Comparison of ENCODE assay signal across 7 mouse cellular contexts in the genomic region with DNA sequence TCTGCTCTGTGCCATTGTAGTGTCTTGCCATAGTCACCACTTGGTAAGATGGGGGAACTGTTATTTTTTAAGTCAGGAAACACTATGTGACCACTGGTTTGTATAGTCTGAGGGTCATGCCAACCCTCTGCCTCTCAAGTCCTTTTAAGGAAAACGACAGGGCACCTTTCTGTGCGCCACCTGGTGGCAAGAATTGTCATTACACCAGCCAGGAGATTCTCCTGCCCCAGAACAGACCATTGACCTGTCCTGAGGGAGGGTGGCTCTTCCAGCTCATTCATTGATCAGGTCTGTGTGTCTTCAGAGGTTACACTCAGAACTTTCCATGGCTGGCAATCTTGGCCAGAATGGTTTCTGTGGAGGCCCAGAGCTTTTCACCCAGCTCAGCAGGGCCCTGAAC.
DNase-seq lines count a peak whose midpoint lies in the region; TF ChIP-seq lines count a peak whose summit lies in the region.

No protein-coding gene starts in this region.

- no peaks in the 10 kb centered on the region for H3K9me3 ChIP-seq in ES-E14 (ENCODE audit: control insufficient read depth, insufficient read depth, low read depth, low read length)

- in situ Hi-C loops in ES-E14 (cut with MboI; ENCODE audit: low sequenced_read_pairs in 2 of 2, unreplicated experiment in 2 of 2) = loop anchor here (10.0 to 25.0 kb wide), 2 partner anchors 286 to 298 kb away; a partner anchor contains a TSS

- peak; percentile 81 for TF ChIP-seq CTCF in gastrocnemius, adult 2 months (IDR thresholded peaks at IDR 0.05)

- intact Hi-C loops in gastrocnemius, adult 2 months (cut with DNase I) = loop anchor here (1.0 to 10.0 kb wide), 2 partner anchors 218 to 295 kb away; no protein-coding TSS in a partner anchor

- H3K27ac ChIP-seq in ES-E14 (ENCODE audit: insufficient read depth, low read depth, low read length, poor library complexity, severe bottlenecking) = no peak overlapping the region
- no peak overlapping the region for H3K27ac ChIP-seq in gastrocnemius, adult 2 months

- H3K9ac ChIP-seq in ES-E14 (ENCODE audit: insufficient read depth, low read depth, low read length, poor library complexity, severe bottlenecking) = no peak overlapping the region

- no peaks in the 10 kb centered on the region for H3K4me1 ChIP-seq in ES-E14 (ENCODE audit: control insufficient read depth in 2 of 2, insufficient read depth in 2 of 2, low read length in 2 of 2, poor library complexity in 1 of 2)

- no peaks in the 10 kb centered on the region for H3K36me3 ChIP-seq in ES-E14 (ENCODE audit: control insufficient read depth, insufficient read depth, low read length, poor library complexity, severe bottlenecking)

- no peak overlapping the region for H3K4me3 ChIP-seq in ES-E14 (ENCODE audit: insufficient read depth in 1 of 2, low read depth in 1 of 2, low read length in 2 of 2, poor library complexity in 1 of 2, severe bottlenecking in 1 of 2)
- H3K4me3 ChIP-seq in gastrocnemius, adult 2 months = no peak overlapping the region

- peak; percentile 61 to 62 for DNase-seq in B cell, adult 2 months
- DNase-seq in ES-E14 (ENCODE audit: low read depth, low spot score) = peak; percentile 70
- peak; percentile 16 for DNase-seq in cerebellum, adult 9-10 months
- DNase-seq in gastrocnemius, adult 2 months = peak; percentile 66
- peak; percentile 4 for DNase-seq in large intestine, adult 2 months (ENCODE audit: low read depth, low spot score)
- peak; percentile 71 for DNase-seq in lung, postnatal 36 days
- DNase-seq in spleen, postnatal 14 days (ENCODE audit: low spot score in 2 of 2) = peak; percentile 16 to 49

- WGBS in large intestine, adult 2 months = 2% methylated on average over 2 of the region's 2 CpGs

TF ChIP-seq in ES-E14, 5 proteins besides CTCF, POLR2A, EP300 and RAD21:
- TF ChIP-seq MAFK (IDR thresholded peaks at IDR 0.05; ENCODE audit: insufficient read depth, low read depth, low read length) (no peak), ZC3H11A (IDR thresholded peaks at IDR 0.05; ENCODE audit: borderline replicate concordance, low read depth, low read length) (peak; percentile 79)

Comparison
In these comparisons a context has a peak if more than half of its experiments do, and no peak if none do; other contexts are left out.
1. DNase-seq: peak in every context shown above with its lines; median percentile 71 in lung, postnatal 36 days; 70 in ES-E14; 66 in gastrocnemius, adult 2 months; 62 in B cell, adult 2 months; 32 in spleen, postnatal 14 days; 16 in cerebellum, adult 9-10 months; 4 in large intestine, adult 2 months.